Mouse (Mus musculus) layer of hippocampus, postnatal 25 days (tissue): Measurements from ENCODE around the gene Pax6. TPM values are rescaled to one million over a fixed set of nuclear protein-coding genes. Genes with fewer than 3 reads are reported as not detected.

Experiments used
- DNase-seq, 2 experiments: peaks; one replicate each; pipeline ENCODE4 v3.0.0; 2022; ENCODE audit warnings: mixed read lengths in 2 of 2, low spot score in 1 of 2; ENCODE audit errors: extremely low spot score in 1 of 2
- total RNA-seq, 2 experiments: library from RNA; stranded (reverse); gene quantifications; 2 replicates each; pipeline ENCODE4 v1.2.3; 2021

The Pax6 gene
- 1 to 10 TPM; 9.4 to 9.7 TPM for total RNA-seq

DNA sequence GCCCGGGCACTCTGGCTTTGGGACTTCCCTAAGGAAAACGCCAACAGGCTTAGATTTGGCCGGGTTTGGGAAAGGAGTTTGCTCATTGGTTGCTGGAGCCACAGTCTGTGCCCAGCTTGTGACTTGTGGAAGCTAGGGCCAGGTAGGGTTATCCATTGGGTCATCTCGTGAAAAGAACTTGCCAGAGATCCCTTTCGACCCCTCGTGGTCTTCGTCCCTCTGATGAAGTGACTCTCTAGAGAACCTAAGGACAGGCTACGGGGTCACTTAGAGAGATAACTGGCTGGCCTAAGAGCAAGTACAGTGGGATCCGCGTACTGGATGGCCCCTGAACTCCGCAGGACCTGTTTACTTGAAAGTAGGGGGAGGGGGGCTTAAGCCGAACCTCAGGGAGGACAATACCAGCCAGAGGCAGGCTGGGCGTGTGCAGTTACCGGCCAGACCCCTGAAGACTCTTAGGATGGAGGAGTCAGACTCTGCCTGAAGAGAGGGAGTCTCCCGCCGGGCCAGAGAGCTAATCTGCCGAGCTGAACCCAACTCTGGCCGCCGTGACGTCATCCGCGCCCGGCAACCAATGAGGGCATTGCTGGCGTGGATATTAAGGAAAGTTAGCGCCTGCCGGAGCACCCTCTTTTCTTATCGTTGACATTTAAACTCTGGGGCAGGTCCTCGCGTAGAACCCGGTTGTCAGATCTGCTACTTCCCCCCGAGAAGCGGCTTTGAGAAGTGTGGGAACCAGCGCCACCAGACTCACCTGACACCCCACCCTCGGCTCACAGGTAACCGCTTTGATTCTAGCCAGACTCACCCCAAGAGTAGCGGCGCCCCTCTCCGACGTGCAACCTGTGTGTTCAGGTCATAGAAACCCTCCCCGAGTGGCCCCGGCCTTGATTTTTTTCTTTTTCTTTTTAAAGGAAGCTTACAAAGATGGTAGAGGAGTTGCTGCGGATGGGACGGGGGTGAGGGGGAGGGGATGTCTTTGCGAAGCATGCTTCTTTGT, at the start of gene Pax6:
Gene Pax6, plus strand, starts transcription at position 630 of the 1,000 bp plus-strand sequence.
- DNase-seq, result no peak

DNA sequence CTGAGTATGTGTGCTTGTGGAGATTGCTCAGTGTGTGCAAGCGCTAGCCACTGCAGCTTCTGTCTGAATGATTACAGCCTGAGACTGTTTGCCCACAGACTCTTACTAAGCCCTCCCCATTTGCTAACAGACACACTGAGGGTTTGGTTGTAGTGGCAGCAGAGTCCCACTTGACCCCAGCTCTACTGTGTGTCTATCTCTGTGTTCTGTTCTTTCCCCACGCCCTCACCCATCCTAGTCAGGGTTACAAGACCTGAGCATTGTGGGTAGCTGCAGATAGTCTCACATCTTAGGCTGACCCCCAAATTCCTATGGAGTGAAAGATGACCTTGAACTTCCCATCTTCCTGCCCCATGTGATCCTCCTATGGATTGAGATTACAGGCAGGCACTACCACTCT, 19.8 kb upstream of the Pax6 start:
- no peak for DNase-seq

DNA sequence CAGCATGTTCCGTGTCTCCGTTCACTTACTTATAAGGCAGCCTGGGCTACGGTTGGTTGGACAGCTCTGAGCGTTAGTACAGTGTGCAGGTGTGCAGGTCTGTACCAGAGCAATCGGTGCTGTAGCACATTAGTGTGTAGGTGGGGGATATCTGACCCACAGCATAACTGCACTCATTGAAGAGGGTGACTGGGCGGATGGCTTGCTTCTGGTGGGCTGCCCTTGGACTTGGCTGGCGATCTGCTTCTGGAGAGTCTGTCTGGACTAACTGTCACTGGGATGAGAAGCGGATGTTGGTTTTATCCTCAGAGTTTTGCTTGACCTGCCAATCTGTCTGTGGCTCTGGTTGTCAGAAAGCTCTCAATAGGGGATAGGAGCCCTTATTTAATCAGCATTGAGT, 12.2 kb upstream of the Pax6 start:
- DNase-seq, result no peak

DNA sequence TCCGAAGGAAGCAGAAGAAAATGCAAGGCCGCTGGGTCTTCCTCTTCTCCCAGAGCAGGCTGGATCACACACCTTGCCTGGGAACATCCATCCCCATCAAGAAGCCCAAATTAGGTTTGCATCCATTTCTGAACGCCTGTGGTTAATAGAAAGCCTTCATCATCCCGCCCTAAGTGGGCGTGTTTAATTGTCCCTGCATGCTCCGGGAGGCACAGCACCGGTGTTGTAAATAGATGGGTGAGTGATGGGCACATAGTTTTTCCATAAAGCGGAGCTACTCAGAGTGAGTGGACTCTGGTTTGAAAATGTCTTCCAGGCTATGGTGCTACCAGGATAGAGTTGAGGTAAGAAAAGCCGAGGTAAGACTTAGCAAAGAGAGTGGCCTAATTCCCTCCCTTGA, 9.3 kb upstream of the Pax6 start:
- no peak for DNase-seq

DNA sequence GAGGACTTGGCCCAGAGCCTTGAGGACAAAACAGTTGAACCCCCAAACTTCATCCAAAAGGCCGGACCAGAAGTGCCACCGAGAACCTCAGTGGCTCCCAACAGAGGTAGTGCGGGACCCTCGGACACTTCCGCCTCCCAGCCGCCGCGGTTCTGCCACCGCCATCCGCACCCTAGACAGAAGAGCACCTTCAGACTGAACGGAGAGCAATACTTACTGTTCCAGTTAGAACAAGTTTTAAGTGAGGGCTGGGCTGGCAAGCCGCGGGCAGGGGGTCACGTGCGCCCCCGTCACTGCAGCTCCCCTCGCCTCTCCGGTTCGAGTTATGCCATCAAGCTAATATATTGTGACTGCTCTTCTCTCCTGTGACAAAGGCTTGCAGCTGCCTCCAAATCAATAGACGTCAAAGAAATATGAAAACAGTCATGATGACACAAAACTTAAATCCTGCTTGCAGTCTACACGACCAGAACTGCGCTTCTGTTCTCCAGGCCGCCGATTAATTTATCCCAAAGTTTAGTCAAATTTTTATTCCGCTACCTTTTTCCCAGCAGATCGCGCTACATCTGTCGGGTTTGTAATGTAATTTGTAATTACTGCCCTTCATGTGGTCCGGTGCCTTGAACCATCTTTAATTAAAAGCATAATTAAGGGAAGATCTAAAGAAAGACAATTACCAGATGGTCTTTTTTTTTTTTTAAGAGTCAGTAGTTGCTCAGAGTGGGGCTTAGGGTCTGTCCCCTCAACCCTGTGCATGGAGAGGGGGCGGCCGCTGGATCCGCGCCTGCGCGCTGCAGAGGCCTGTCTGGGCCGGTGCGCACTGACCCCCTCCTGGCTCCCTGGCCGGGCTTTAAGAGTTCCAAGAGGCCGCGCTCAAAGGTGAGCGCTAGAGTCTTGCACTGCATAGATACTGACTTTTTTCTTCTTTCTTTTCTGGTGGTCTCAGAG, 8.5 kb upstream of the Pax6 start:
- DNase-seq, result no peak

DNA sequence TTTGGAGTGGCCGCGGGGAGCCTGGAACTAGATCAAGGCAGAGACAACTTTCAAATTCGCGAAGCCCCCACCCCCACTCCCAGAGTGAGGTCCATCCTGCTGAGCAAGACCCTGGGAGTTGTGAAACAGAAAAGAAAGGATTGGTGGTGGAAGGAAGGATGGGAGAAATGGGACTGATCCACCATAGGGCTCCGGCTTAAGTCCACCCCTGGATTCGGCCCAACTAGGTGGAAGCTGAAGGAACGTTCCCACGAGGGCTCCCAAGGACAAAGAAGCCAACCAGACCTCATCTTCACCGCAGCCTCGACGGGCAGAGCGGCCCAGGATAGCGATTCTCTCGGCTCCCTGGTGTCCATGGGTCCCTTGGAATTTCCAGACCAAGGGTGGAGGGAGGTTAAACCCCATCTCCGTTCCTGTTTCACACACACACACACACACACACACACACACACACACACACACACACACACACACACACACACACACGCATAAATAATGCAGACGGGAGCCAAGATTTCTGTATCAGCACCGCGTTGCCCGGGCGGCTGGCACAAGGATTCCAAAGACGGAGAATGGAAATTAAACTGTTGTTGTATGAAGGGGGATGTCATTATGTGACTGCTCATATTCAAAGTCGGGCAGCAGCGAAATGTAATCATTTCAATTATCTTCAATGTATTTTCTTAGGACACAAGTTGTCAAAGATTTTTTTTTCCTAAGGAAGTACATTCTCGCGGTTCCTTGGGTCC, 7.7 kb upstream of the Pax6 start:
- no peak for DNase-seq

DNA sequence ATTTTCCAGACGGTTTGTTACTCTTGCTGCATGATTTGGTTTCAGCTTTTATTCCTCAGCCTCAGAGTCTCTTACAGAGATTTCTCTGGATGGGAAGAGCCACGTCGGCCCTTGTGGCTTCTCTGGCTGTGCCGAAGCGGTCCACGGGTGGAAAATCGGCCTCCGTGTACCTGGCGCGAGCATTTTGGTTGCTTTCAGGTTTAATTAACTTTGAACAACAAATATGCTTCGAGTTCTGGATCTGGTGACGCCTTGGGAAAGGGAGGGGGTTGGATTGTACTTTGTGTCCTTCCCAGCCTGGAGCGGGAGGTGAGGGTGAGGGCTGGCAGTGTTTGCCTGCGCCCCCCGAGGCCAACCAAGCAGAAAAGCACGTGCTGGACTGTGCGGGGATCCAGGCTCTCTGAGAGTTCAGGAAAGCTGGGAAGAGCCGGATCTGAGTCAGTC, 7.1 kb upstream of the Pax6 start:
- no peak for DNase-seq

DNA sequence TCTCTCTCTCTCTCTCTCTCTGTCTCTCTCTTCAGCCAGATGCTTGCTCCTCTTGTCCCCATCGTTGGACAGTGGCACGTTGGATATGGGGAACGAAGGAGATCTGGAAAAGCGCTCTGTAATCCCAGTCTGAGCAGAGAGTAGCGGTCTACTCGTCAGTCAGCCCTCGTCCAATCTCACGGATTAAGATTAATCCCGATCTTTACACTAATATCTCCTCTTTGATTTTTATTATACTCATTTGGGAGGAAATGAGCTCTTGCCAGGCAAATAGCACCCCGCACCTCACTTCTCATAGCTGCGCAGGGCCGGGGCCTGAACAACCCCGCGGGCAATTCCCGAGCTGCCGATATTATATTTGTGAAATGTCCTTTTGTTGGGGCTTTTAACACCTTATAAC, 6.6 kb upstream of the Pax6 start:
- DNase-seq, result no peak

DNA sequence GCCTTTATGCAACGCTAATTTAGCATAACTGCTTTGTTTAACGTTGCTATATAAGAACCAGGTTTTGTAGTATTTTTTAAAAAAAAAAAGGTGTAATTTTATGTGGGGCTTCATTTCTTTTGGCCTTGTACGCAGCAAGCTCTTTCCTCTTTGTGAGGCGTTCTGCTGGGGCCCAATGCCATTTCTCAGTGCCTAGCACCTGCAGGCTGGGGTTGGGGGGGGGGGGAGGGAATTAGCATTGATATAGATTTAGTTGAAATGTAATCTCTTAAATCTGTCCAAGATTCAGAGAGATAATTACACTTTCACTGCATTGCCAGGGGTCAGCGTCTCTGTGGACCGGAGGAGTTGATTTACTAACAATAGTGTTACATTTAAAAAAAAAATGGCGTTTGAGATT, 6.1 kb upstream of the Pax6 start:
- no peak for DNase-seq

DNA sequence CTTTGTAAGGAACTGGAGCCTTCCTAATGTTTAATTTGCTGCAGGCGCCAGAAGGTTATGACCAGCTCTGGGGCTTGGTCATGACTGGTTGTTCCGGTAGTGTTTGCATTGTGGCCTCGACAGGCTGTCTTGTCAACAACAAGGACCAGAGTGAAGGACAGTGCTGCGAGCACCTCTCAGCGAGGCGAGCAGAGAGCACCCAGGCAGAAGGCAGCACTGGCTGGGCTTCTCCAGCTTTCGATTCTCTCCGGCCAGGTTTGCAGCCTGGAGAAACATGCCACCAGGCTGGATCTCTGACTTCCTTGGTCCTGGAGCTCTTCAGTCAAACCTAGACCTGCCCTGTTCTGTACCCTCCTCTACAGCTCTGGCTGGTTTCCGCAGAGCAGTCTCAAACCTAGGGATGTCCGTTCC, 5.6 kb upstream of the Pax6 start:
- no peak for DNase-seq

DNA sequence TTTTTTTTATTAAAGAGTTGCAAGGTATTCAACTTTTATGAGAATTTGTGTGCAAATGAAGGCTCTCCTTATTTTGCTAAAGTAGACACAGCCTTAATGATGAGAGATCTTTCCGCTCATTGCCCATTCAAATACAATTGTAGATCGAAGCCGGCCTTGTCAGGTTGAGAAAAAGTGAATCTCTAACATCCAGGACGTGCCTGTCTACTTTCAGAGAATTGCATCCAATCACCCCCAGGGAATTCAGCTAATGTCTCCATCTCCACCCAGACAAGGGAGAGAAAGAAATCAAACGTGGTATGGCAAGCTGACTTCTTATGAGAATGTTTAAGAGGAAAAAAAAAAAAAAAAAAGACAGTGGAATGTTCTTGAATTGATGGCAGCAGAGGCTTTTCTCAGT, 3.7 kb upstream of the Pax6 start:
- DNase-seq, result no peak

DNA sequence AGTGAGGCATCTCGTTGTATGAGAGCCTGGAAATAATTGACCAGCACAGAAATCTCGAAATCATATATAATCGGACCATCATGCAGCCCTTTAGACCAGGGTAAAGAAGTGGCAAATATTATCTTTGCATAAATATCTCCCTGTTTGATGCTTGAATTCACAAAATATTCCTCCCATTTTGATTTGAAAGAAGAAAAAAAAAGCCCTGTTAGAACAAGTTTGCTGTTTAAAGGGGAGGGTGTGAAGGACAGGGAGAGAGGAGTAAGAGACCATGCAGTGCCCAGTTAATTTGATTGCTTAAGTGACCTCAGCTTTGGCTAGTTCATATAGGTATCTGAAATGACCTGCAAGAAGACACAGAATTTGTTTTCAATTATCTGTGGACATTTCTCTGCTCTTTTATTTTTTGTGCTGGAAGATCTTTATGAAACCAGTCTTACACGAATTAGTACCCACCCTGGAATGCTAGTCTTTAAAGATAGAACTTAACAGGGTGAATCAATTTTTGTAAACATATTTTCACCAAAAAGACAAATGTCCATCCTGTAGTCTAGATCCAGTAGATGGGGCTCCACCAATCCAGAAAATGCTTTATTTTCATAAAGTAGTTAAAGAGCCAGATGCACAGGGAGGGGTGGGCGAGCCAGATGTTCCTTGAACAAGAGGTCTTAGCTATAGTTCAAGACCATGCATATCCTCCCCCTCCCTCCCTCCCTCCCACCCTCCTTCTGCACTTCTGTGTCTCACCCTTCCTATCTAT, 3.0 kb upstream of the Pax6 start:
- DNase-seq, result no peak

DNA sequence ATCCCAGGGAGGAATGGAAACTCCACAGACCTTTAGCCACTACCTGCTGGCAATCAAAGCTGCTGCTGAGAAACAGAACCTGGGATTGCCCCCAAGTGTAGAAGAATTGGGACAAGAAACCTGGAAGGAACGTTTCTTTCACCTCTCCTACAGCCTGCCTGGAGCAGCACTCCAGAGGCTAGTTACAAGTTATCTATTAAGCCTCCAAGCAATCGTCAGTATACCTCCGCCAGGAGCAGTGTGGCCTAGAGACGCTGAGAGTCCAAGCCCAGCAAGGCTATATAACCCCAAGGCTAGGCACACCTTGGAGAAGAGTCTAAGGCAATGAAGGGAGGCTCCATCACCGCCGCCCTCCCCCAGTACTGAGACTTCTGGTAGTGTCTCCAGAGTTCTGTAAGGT, 2.4 kb upstream of the Pax6 start:
- DNase-seq, result no peak

DNA sequence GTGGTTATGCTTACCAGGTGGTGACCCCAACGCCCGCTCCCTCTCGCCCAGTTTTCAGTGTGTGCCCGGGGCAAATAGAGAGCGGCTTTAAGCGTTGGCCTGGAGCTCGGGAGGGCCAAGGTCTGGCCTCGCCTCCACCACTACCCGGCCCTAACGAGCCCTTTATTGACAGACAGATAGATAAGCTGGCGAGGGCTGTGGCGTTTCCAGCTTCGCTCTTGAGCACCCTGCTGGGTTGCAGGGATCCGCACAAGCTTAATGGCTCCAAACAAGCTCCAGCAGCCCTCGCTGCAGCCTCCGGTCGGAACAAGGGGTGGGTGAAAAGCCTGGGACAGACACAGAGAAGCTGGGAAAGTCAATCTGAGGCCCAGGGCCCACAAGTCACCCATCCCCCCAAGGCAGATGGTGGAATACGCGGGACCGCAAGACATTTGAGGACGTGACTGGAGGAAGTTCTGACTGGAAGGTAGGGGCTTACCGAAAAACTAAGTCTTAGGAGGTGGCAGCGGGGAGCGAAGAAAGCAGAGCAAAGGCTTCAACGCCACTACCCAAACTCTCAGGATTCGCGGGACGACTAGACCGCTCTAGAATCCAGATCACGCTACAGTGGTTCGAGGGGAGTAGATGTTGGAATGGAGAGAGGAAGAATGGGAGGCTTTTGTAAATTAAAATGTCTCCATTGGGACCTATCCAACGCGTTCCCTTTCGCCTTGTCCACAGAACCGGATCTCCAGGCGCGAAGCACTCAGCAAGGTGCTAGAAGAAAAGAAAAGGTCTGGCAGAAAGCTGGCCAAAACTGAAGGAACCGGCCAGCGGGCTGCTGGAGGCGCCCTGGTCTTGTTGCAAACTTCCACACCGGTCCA, 1.7 kb upstream of the Pax6 start:
- no peak for DNase-seq

DNA sequence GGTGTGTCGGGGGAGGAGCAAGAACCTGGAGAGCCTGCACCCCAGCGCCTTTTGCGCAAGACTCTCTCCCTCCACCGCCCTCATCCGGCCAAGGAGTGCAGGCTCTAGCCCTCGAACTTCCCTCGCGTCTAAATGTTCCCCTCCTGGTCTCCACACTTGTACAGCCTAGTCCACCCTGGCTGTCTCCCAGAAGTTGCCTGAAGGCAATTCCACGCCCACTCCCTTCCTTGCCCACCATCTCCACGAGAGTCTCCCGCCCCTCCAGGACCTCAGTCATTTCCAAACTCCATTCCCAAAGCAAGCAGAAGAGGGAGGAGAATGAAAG, 1.1 kb upstream of the Pax6 start:
- DNase-seq, result no peak

DNA sequence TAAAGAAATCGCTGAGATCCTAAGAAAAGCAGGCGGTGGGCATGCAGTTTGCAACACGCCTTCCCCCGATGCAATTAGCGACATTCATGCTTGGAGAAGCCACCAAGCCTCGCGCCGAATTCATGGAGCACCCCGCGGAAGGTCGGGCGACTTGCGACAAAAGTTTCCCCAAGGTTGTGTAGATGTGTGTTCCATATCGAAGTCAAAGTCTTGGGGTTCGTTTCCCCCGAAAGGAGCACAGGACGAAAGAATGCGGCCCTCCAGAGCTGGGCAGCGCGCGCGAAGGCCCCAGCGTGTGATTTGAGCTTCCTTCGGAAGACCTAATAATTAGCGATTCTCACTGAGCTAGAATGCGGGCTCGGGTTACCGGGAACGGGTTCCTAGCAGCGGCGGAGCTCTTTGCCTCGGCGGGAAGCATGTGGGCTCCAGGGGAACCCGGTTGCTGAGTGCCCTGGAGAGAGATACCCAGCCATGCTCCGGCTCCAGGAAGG, 716 bp downstream of the Pax6 start:
- no peak for DNase-seq

DNA sequence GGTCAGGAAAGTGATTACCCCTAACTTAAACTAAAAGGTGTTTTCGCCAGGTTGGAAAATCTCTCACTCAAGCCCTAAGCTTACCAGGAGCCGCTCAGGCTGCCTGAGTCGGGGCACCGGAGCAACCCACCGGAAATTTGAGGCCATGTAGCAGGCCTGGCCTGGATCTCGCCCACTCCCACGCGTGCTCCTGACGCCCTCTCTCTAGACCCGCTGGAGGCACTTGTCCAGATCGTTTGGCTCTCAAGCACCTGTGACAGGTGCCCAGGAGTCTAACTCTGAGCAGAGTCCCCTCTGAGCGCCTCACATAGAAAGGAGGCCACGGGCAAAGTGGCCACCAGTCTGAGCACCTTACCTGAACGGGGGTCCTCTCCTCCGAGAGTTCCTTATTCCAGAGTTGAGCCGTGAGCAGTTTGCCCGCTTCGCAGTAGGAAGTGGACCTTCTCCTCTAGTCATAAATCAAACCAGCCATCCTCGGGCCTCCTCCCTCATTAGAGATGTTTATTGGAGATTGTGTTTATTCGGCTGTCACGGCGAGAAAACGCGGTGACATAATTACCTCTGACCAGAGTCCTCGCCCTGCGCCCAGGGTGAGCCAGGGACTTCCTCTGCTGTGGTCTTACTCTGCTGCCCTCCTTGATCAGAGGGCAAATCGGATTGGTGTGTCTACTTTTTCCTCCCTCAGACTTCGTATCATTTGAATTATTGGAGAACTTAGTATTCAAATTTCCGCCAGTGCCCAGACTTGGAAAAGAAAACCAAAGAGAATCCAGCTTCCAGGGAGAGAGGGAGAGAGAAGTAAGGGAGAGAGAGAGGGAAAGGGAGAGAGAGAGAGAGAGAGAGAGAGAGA, 1.4 kb downstream of the Pax6 start:
- DNase-seq, result no peak

DNA sequence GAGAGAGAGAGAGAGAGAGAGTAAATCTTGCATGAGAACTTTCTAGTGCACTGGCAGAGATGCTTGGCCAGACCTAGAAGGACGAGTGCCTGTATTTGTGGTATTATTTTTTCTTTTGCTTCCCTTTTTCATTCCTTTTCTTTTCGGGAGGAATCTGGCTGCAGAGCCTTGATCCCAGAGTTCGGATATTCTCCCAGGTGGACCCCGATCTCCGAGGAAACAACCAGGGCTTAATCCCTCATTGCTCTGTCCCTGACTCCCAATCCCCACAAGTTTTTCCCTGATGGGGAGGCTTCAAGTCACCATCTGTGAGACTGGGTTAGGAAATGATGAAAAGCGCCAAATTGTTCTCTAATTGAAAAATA, 2.0 kb downstream of the Pax6 start:
- no peak for DNase-seq
